Mouse (Mus musculus) cortical plate, adult 2 months (tissue): ENCODE results near the gene Stk24. TPM values are rescaled to one million over a fixed set of nuclear protein-coding genes. Genes with fewer than 3 reads are reported as not detected.

ENCODE experiments used
- H3K27ac ChIP-seq: fragments of 200-500 bp; 2 replicates; pipeline ENCODE4 v1.5.1; 2012; ENCODE audit warnings: low read length, control low read depth, inconsistent platforms; ENCODE audit not compliant: insufficient read depth
- H3K4me1 ChIP-seq: fragments of 200-500 bp; 2 replicates; pipeline ENCODE4 v1.6.1; 2011; ENCODE audit warnings: low read length; ENCODE audit not compliant: control insufficient read depth, insufficient read depth
- H3K4me3 ChIP-seq: fragments of 200-500 bp; 2 replicates; pipeline ENCODE4 v1.5.1; 2011; ENCODE audit warnings: mild to moderate bottlenecking, low read length, control low read depth; ENCODE audit not compliant: insufficient read depth
- CTCF ChIP-seq: fragments of 200-500 bp; IDR thresholded peaks from 2 replicates; pipeline ENCODE4 v1.5.1; 2011; ENCODE audit warnings: mild to moderate bottlenecking, control low read depth, low read length; ENCODE audit not compliant: insufficient read depth; ENCODE audit errors: extremely low read depth
- POLR2A ChIP-seq: fragments of 200-500 bp; IDR thresholded peaks from 2 replicates; pipeline ENCODE4 v1.6.1; 2011; ENCODE audit warnings: mild to moderate bottlenecking, low read length, control low read depth; ENCODE audit not compliant: insufficient read depth; ENCODE audit errors: extremely low read depth
- polyA plus RNA-seq: library from polyadenylated mRNA; depleted of rRNA; stranded (reverse); fragments of >200 nt; gene quantifications from 2 replicates; pipeline ENCODE4 v1.2.3, GENCODE M21; 2012

Stk24 gene
- polyA plus RNA-seq, 1 experiment: 29.0 TPM

DNA sequence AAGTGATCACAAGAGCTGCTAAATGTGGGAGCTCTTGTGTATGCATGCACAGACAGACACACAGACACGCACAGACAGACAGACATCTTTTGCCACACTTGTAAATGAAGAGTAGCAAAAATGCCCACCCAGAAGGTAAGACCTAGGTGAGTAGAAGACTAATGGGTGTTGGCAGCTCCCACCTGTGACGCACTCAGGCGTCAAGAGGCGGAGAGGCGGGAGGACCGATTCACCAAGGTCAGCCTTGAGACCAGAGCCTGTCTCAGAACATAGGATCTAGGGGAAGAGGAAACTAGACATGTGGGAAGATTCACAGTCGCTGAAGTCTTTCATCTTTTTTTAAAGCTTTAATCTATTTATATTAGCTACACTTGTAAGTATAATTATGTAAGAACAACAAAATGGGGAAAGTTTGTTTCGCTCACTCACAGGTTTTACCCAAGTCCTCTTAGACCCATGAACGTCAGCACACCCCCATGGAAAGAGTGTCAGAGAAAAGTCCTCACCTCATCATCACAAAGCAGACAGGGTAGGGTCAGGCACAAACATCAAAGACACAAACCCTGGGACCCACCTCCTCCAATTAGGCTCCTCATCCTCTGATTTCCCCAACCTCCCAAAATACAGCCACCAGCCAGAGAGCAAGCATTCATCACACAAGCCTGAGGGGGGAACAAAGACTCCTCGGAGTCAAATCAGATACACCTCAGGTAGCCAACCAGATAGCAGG lies 26.0 kb downstream of the Stk24 start:
- TF ChIP-seq CTCF (no peak), POLR2A (no peak)
- Histone ChIP-seq H3K4me1 (peaks cover 3% of the 10 kb centered on the region), H3K4me3 (no peak overlapping the region), H3K27ac (no peak overlapping the region)

DNA sequence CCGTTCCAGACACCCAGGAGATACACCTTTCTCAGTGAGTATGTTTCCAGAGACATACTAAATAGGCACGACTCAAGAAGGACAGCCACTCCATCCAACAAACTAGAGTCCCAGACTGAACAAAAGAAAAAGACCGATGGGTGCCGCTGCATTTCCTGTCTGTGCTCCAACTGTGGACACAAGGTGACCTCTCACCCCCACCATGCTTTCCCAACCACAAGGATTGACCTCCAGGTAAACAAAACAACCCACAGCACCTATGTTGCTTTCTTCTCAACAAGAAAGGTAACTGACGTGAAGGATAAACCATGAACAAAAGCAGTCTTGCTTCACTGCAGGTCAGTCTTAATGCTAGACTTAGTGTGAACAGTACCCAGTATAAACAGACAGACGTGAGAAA lies 27.1 kb downstream of the Stk24 start:
- Histone ChIP-seq H3K4me1 (peaks cover 3% of the 10 kb centered on the region), H3K27ac (no peak overlapping the region), H3K4me3 (no peak overlapping the region)
- TF ChIP-seq CTCF: no peak
- no peak for TF ChIP-seq POLR2A

DNA sequence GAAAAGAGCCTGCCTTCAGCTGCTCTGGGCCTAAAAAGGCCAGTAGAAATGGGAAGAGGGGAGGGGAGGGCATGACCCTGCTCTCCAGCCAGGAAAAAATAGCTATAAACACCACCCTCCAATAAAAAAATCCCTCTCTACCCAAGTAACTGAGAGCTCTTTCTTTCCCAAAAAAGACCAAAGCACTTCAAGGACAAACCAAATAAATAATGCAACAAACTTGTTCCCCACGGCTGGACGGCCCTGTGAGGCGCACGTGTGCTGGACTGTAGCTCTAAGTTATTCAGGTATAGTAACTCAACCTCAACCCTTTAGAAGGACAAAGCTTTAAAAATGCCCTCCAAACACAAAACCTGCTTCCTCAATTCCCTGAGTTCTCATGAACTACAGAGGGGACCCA lies 28.1 kb downstream of the Stk24 start:
- H3K4me1 ChIP-seq: peaks cover 3% of the 10 kb centered on the region
- no peak for TF ChIP-seq POLR2A
- no peak for TF ChIP-seq CTCF
- H3K4me3 ChIP-seq: no peak overlapping the region
- H3K27ac ChIP-seq: no peak overlapping the region

GRCm38 (mm10) chr14:121350011-121350410 lies 29.8 kb downstream of the Stk24 start:
- no peak overlapping the region for H3K4me3 ChIP-seq
- peaks cover 2% of the 10 kb centered on the region for H3K4me1 ChIP-seq
- H3K27ac ChIP-seq: no peak overlapping the region
- TF ChIP-seq POLR2A (no peak), CTCF (no peak)

GRCm38 (mm10) chr14:121349291-121349690 lies 30.5 kb downstream of the Stk24 start:
- Histone ChIP-seq H3K27ac (no peak overlapping the region), H3K4me3 (no peak overlapping the region)
- TF ChIP-seq POLR2A (no peak), CTCF (no peak)

GRCm38 (mm10) chr14:121348256-121348655 lies 31.6 kb downstream of the Stk24 start:
- TF ChIP-seq CTCF (no peak), POLR2A (no peak)
- Histone ChIP-seq H3K27ac (no peak overlapping the region), H3K4me1 (peaks cover 2% of the 10 kb centered on the region), H3K4me3 (no peak overlapping the region)

More at GRCm38 (mm10) chr14:121349291-121349690, 30.5 kb downstream of the Stk24 start:
- H3K4me1 ChIP-seq: peaks cover 2% of the 10 kb centered on the region

GRCm38 (mm10) chr14:121347134-121347533 lies 32.7 kb downstream of the Stk24 start:
- H3K4me1 ChIP-seq: peaks cover 2% of the 10 kb centered on the region
- no peak overlapping the region for H3K4me3 ChIP-seq
- TF ChIP-seq CTCF: no peak
- no peak for TF ChIP-seq POLR2A
- no peak overlapping the region for H3K27ac ChIP-seq

DNA sequence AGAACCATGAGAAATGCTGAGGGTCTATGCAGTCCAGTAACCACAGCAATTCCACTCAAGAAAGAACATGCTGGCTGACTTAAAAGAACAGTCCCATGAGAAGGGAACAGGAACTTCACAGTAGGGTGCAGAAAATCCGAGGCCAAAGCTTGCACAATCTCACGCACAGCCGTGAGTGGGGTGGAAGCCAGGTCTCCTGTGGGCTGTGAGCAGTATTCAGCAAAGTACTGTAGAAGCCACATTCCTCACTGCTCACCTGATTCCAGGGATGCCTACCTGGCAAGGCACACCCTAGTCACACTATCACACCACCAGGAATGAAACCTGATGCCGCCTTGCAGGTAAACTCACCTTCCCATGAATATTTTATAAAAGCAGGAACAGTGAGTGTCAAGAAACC lies 33.2 kb downstream of the Stk24 start:
- Histone ChIP-seq H3K4me3 (no peak overlapping the region), H3K4me1 (peaks cover 2% of the 10 kb centered on the region), H3K27ac (no peak overlapping the region)
- TF ChIP-seq CTCF: no peak
- TF ChIP-seq POLR2A: no peak

DNA sequence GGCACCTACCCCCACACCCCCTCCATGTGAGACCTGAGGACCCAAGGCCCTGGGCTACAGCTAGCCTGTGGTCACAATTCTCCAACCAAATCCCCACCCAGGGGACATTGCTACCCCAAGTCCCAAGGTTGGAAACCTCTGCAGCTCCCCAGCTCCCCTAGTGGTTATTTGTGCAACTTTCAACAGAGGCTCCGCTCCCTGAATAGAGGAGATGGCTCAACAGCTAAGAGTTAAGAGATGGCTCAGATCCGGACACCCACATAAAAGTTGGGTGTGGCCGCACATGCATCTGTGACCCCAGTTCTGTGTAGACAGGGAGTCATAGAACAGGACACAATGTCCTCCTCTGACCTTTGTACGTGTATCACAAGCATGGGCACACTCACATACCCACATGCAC lies 33.8 kb downstream of the Stk24 start:
- Histone ChIP-seq H3K27ac (no peak overlapping the region), H3K4me1 (peaks cover 2% of the 10 kb centered on the region), H3K4me3 (no peak overlapping the region)
- TF ChIP-seq POLR2A: no peak
- TF ChIP-seq CTCF: peak; percentile 31; the same call in 1 of the 2 replicates

GRCm38 (mm10) chr14:121344928-121345327 lies 34.9 kb downstream of the Stk24 start:
- TF ChIP-seq POLR2A (no peak), CTCF (no peak)
- Histone ChIP-seq H3K27ac (no peak overlapping the region), H3K4me1 (peaks cover 2% of the 10 kb centered on the region), H3K4me3 (no peak overlapping the region)
